Mouse (Mus musculus) gastrocnemius, postnatal 10 days (tissue): ENCODE results near the gene 2310039H08Rik. TPM values are rescaled to one million over a fixed set of nuclear protein-coding genes. Genes with fewer than 3 reads are reported as not detected.
"Not testable (repeated sequence)": the region's sequence is repeated elsewhere in the genome, so short reads cannot be mapped to it uniquely, and the experiment has no call there.

Source experiments
- DNase-seq: peaks from one replicate; pipeline ENCODE4 v3.0.0; 2021; ENCODE audit warnings: mixed read lengths
- total RNA-seq, 2 experiments: library from RNA; stranded (reverse); gene quantifications; 2 replicates each; pipeline ENCODE4 v1.2.3; 2021

2310039H08Rik gene
- total RNA-seq, 2 experiments from 2014 or later, result 45.1 to 47.5 TPM

DNA sequence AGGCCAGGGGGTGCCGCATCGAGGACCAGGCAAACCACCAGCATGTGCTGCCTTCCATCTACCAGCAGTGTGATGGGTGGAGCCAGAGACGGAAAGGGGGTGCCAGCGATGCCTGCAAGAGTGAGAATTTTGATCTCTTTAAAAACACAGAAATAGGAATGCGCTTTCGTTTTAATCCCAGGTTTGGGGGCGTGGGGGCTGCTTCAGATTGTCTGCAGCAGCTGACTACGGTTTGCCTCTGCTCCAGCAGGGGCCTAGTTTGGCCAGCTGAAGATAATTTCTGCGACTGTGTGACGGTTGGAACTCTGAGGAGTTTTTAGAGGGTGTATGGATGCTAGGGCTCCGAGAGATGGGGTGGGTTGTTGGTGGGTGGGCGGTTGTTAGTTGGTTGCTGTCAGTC lies 13.7 kb upstream of the 2310039H08Rik start:
- DNase-seq, result no peak

DNA sequence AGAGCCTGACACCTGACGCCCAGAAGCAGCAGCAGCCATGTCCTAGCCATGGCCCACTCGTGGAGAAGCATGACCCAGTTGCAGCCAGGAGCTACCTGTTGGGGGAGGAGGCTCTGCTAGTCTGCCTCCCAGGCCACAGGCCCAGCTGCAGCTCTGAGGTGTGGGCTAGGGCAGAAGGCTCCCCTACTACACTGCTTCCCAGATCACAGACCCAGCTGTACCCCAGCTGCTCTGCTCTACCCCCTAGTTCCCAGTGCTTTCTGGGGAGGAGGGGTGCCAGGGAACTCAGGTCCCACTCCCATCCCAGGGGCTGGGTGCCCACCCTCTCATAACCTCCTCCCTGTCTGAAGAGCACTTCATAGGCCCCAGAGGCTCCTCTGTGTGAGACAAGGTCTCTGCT lies 8.9 kb upstream of the 2310039H08Rik start, which contains the start of gene Ptcra:
Gene Ptcra (minus strand): TSS at position 169 of the 400 bp plus-strand sequence.
- no peak for DNase-seq

DNA sequence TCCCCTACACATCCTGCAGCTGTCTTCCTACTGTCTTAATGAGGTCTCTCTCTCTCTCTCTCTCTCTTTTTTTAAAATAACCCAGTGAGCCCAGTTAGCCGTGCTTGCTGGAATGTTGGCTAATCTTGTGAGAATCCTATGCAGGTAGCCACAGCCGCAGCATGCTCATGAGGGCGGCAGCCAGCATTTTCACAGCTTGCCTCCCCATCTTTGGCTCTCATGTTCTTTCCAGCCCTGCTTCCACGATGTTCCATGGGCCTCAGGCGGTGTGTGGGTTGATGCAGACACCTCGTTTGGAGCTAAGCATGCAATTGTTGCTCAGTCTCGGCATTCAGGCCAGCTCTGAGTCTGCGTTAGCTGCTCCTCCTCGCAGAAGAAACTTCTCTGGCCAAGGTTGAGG lies 7.5 kb upstream of the 2310039H08Rik start:
- DNase-seq, result not testable (repeated sequence)

DNA sequence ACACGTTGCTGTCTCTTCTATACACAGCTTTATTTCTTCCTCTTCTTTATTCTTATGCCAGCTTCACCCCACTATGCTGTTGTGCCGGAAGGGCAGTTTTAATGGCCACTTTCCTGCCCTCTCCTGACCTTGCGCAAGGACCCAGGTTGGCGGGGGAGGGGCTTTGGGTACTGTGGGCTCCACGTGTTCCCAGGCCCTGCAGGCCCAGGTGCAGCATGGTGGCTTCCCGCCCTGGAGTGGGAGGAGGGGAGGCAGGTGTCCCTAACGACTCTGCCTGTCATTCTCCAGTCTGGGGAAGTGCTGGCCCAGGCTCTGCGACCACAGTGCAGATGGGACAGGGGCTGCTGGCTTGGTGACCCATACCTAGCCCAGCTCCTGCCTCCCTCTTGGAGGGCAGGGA lies 4.6 kb upstream of the 2310039H08Rik start:
- DNase-seq, result no peak

DNA sequence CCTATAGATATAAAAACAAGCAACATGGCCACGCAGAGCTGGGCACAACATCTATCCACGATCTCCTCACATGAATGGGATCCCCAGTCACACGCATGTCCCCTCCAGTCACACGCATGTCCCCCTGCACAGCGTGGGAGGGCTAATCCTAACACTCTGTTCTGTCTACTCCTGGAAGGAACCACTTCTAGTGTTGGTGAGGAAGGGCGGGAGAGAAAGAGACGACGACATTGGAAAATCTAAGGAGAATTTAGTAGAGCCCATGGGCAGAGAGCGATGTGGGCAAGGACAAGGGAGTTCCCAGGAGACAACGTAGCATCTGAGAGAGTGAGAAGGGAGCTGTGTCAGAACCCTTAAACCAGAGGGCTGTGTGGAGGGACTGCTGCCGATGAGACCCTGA lies 1.9 kb upstream of the 2310039H08Rik start:
- DNase-seq, result no peak

DNA sequence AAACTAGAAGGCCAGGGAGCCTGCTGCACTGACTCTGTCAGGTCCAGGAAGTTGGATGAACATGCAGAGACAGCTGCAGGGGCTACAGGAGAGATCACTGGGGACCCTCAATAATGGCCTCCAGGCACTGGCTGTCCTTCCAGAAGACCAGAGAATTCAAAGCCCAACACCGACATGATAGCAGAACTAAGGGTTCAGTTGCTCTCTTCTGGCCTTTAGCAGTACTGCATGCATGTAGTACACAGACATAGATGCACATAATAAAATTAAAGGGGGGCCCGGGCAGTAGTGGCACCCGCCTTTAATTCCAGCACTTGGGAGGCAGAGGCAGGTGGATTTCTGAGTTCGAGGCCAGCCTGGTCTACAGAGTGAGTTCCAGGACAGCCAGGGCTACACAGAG lies 1.4 kb upstream of the 2310039H08Rik start:
- no peak for DNase-seq

DNA sequence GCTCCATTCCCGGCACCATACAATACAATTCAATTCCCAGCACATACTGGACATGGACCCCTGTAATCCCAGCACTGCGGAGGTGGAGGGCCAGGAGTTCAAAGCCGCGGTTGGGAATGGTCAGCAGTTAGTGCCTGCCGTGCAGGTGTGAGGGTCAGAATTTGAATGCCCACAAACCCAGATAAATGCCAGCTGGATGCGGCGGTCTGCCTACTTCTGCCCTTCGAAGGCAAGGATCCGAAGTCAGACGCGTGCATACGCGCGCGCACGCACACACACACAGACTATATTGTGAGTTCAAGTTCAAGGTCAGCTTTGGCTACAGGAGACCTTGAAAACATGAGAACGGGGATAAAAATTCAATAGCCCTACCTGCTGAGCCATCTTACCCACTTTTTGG lies 819 bp upstream of the 2310039H08Rik start:
- DNase-seq, result no peak

DNA sequence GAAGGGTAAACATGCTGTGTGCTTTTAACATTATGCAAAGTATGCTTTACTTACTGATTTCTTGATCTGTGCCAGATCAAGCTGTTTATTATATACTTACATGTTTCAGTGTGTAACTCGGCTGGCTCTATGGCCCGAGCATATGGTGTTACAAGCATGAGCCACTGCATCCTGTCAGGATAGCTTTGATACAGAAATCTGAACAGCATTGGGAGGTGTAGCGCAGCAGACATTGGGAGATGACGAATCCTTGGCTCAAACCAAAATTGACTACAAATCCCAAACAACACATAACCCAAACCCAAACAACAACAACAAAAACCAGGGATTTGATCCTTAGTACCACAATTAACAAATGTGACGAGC lies 414 bp upstream of the 2310039H08Rik start:
- no peak for DNase-seq

DNA sequence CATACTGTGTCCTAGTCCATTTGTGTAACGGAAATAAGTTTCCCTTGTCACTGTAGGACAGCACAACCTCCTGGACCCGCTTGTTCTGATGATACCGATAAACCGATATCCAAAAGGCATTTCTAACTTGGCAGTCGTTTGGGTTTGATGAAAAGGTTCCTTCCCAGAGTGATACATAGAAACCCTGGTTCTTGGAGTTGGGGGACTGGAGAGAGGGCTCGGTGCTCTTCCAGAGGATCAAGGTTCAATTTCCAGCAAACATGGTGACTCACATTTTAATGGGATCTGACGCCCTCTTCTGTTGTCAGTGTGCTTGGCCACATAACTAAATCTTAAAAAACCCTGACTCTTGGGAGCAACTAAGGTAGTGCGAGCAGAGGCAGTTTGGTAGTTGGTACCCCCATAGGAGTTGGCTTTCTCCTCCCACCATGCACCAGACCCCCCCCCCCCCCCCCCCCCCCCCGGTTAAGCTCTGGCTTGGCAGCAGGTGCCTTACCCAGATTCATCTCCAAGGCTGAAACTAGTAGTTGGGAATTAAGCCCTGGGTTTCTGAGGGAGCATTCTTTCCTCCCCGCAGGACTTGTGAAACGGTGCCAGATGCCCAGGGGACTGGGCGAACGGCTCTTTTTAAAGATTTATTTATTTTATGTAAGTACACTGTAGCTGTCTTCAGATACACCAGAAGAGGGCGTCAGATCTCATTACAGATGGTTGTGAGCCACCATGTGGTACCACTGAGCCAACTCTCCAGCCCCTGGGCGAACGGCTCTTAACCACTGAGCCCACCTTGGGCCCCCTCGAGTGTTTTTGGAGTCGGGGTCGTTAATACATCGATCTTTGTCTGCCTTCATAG lies 1.1 kb downstream of the 2310039H08Rik start:
- no peak for DNase-seq

DNA sequence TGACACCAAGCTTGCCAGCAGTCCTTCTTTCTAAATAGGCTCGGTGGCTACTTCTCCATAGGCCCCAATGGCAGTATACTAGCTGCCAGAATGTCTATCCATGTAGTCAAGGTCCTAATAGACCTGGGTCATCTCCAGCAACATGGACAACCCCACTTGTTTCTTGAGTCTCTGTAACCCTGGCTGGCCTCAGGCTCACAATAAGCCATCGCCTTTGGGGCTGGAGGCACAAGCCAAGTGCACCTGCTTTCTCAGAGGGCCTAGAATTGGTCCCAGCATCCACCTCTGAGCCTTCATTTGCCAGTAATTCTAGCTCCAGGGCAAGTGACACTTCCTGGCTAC lies 1.7 kb downstream of the 2310039H08Rik start:
- DNase-seq, result no peak

DNA sequence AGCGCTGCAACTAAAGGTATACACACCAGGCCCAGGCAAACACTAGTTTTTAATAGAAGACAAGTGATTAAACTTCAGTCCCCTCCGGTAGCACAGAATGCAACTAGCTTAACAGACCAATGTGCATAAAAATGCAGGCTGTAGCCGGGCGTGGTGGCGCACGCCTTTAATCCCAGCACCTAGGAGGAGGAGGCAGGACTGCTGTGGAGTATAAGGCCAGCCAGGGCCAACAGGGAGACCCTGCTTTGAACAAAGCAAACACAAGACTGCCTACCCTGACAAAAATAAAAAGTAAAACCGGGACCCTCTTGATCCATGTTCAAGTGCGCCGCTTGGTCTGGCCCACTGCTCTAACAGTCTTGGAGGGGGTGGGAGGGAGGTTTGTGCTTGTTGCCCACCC lies 2.6 kb downstream of the 2310039H08Rik start:
- DNase-seq, result no peak

DNA sequence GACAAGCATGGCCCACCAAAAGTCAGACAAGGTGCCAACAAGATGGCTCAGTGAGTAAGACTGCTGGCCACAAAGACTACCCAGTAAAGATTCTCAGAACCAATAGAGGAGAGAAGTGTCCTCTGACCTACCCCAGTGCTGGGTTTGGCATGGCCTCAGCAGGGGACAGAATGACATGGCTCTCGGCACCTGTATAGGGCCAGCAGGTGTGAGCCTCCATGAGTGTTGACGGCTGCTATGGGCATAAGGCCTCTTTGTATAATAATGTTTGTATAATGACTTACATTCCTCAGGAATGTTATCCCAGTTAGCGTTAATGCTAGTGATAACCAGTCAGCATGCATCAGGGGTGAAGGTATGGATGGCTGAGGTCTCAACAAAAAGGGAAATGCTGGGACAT lies 3.7 kb downstream of the 2310039H08Rik start:
- no peak for DNase-seq

DNA sequence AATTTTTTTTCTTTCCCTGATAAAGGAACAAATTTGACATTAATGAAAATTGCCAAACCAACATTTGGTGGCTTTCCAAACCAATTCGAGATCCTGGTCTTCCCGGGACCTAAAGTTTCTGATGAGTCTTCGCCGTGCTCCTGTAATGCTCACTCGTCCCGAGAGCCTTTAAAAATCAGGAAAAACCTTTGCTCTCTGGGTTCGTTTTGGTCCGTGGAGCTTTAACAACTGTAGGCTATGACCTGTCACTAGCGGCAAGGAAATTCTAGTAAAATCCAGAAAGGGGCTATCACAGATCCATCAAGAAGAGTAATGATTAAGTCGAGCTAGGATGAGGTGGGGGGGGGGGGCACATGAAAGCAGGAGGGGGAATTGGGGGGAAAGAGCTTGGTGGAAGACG lies 9.4 kb downstream of the 2310039H08Rik start:
- DNase-seq, result no peak

DNA sequence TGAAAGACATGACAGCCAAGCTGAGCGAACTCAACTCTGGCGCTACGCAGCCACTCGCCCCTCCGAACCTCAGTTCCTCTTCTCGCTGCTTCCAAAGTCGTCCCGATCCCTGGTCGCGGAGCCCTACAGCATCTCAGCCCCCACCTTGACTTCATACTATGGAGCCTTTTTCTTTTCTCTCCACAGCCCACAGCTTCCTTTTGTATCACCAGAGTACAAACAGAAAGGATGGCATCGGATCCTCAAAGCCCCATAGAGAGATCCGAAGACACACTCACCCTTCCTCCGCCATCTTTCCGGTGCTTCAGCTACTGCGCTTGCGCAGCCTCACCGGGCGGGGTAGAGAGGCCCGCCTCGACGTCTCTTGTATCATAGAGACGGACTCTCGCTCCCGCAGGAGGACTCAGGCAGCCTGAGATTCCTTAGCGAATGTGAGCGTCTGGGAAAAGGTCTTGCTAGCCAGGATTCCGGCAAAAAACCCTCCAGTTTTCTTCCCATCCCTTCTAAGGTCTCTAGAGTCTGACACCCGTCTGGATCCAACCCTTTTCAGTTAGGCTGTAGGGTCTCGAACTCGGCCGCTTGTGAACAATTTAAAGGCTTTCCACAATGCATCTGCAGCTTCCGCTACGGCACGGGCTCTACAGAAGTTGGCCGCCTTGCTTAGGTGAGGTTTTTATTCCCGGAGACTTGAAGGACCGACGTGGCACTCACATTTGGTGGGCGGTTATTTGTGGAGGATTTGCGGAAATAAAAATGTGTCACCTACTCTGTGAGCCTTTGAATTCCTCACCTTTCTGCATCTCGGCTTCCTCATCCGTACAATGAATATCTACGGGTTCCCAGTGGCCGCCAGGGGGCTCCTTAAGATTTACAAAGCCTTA lies 10.1 kb downstream of the 2310039H08Rik start, which contains the start of gene Rpl7l1:
Gene Rpl7l1 (minus strand): TSS at position 332 of the 881 bp plus-strand sequence.
- peak; percentile 90 for DNase-seq

DNA sequence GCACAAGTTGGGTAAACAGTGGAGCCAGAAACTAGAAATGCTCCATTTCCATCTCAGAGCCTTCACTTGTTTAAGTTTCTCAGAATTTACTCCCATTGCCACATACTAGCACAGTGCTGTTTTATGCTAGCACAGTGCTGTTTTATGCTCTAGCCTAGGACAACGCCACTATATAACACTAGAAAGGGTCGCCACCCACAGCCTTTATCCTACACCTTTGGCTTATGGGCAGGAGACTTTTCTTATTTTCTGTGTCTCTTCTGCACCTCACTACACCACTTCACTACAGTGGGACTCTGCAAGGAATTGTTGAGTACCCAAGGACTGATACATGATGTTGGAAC lies 10.8 kb downstream of the 2310039H08Rik start:
- no peak for DNase-seq

DNA sequence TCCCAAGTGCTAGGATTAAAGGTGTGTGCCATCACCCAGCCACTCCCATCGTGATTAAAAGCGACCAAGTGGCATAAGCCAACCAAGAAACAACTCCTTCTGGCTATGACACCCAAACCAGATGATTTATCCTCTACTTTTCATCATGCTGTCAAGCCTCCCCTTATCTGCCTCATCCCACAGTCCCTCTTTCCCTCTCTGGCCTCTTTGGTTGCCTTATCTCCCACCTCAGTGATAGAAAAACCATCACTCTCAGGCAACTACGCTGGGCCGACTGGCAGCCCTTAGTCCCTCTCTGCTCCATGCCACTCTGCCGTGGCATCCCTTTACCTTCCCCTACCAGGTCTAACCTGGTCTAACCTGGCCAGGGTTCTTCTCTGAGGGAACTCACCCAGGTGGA lies 14.5 kb downstream of the 2310039H08Rik start:
- no peak for DNase-seq

DNA sequence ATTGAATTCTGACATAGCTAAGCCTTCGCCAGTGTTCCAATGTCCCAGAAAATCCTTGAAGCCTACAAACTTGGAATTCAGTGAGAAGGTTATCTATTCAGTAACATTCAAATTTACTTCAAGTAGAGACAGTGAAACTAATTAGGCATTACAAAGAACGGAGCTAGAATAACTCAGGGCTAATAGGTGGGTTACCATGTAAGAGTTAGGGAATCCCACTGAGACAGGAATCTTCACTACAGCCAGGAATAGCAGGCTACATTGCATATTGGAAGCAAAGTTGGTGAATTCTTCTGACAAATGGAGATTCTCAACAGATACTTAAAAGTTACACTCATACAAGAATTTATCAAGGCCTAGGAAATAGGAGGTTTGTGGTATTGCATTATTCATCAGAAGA lies 15.5 kb downstream of the 2310039H08Rik start:
- DNase-seq, result not testable (repeated sequence)

DNA sequence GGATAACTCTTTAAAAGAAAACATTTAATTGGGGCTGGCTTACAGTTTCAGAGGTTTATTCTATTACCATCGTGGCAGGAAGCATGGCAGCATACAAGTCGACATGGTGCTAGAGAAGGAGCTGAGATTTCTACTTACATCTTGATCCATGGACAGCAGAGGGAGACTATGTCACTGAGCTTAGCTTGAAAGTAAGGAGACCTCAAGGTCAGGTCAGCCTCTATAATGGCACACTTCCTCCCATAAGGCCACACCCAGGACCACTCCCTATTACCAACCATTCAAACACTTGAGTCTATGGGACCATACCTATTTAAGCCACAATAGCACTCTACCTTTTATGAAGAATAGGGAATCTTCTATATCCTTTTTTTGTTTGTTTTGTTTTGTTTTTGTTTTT lies 20.5 kb downstream of the 2310039H08Rik start:
- no peak for DNase-seq

DNA sequence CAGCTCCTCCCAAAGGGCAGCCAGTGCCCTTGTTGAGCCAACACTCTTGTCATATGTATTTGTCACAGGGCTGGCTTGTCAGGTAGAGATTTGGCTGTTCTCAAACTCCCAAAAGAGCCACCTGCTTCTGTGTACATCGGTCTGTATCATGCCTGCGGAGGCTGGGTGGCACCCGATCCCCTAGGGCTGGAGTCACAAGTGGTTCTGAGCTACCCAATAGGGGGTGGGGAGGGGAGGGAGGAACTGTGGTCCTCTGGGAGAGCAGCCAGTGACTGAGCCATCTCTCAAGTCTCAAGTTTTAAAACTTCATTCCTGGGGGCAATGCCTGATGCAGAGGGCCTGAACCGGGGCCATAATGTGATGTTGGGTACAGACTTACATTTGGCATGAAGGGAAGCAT lies 24.3 kb downstream of the 2310039H08Rik start:
- DNase-seq, result no peak

DNA sequence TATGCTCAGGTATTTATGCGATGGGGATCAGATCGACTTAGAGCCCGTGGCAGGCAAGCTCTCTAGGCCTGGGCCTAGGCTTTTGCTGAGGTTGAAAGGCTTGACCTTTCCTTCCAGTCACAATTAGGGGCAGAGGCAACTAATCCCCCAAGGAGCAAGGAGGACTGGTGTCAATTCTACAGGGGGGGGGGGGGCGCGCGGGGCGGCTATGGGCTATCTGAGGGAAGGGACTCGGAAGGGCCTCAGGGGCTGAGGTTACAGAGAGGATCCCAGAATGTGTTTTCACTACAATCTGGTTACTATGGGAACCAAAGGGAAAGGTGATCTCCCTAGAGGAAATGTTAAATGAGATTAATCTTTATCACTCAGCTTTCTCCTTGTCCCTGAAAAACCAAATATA lies 25.0 kb downstream of the 2310039H08Rik start:
- no peak for DNase-seq

DNA sequence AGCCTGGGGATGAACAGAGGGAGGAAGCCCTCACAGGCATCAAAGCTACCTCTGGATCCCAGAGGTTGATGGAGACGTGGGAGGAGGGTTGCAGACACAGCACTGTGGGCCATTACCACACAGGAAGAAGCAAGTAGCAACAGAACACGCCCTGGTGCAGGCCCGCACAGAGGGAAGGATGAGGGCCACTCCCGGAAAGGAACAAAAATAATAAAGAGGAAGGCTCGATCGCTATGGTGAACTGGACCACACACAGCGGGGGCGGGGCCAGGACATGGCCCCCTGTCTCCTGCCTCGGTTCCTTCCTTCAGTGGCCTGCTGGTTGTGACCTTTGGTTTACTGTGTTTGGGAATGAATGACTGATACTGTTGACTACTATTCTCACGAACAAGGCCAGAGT lies 27.2 kb downstream of the 2310039H08Rik start:
- DNase-seq, result no peak

DNA sequence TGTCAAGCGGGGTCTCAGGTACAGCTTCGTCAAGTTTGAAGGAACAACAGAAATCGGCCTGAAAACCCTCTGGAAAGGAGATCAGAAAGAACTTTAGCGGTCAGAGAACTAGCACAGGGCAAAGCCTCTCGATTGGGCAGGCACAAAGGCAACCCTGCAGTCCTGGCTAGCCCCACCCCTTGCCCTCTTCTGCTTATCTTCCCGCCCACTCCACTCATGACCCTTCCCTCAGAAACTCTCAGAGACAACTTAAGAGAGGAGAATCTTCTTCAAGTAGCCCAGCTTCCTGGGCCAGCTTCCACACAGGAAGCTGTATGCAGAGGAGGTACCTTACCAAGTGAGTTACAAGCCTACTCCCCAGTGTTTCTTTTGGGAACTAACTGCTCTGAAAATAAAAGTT lies 29.3 kb downstream of the 2310039H08Rik start:
- no peak for DNase-seq

DNA sequence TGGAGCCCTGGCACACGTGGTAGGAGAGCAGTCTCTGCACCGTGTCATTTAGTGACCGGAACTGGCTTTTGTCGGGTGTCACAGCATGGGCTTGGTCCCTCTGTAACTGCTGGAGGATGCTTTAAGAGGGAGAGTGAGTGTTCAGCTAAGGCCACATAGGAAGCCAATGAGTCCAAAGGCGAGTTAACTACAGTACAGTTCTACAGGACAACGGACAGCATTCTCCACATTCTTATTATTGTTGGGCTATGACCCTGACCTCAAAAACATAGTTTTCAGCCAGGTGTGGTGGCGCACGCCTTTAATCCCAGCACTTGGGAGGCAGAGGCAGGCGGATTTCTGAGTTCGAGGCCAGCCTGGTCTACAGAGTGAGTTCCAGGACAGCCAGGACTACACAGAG lies 35.9 kb downstream of the 2310039H08Rik start:
- DNase-seq, result no peak
